Comparison of ENCODE assay signal across 15 mouse cellular contexts in genomic region chrX:109121161-109121560, GRCm38 (mm10). TPM values are rescaled to one million over a fixed set of nuclear protein-coding genes. Genes with fewer than 3 reads are reported as not detected.
DNase-seq lines count a peak whose midpoint lies in the region; ATAC-seq lines count a peak whose summit lies in the region.
"Had no signal": no experiment of that assay in that cellular context is flagged by ENCODE, and none has a peak within 500 bp of the region (broad histone marks: within the 10 kb centered on the region; RNA-seq: fewer than 3 reads in every experiment).

No protein-coding gene starts in this region.

- H3K4me3 ChIP-seq in kidney, embryonic 14.5 days (ENCODE audit: low read length), result no peak overlapping the region
- H3K4me3 ChIP-seq in midbrain, embryonic 11.5 days (ENCODE audit: low read depth, low read length), result no peak overlapping the region
- H3K4me3 ChIP-seq in midbrain, embryonic 14.5 days (replicated peaks; ENCODE audit: low read depth, low read length), result no peak overlapping the region
- H3K4me3 ChIP-seq in neural tube, embryonic 11.5 days (ENCODE audit: low read depth, low read length), result no peak overlapping the region
- H3K4me3 ChIP-seq: heart, embryonic 15.5 days; hindbrain, embryonic 15.5 days; limb, embryonic 12.5 days had no signal

- H3K4me2 ChIP-seq in kidney, embryonic 14.5 days (replicated peaks; ENCODE audit: low read depth, low read length), result no peak overlapping the region
- H3K4me2 ChIP-seq in midbrain, embryonic 11.5 days, result no peak overlapping the region
- H3K4me2 ChIP-seq in midbrain, embryonic 14.5 days (ENCODE audit: low read length), result no peak overlapping the region
- H3K4me2 ChIP-seq in neural tube, embryonic 11.5 days (ENCODE audit: low read depth), result no peak overlapping the region
- H3K4me2 ChIP-seq: heart, embryonic 15.5 days; hindbrain, embryonic 15.5 days; limb, embryonic 12.5 days had no signal

- no peaks in the 10 kb centered on the region for H3K27me3 ChIP-seq in kidney, embryonic 14.5 days (ENCODE audit: control insufficient read depth, insufficient read depth, low read length)
- no peaks in the 10 kb centered on the region for H3K27me3 ChIP-seq in midbrain, embryonic 11.5 days (ENCODE audit: control insufficient read depth, insufficient read depth, low read length)
- no peaks in the 10 kb centered on the region for H3K27me3 ChIP-seq in midbrain, embryonic 14.5 days (ENCODE audit: control insufficient read depth, insufficient read depth, low read length)
- no peaks in the 10 kb centered on the region for H3K27me3 ChIP-seq in neural tube, embryonic 11.5 days (ENCODE audit: control insufficient read depth, insufficient read depth, low read length)
- H3K27me3 ChIP-seq: heart, embryonic 15.5 days; hindbrain, embryonic 15.5 days; limb, embryonic 12.5 days had no signal

- H3K27ac ChIP-seq in kidney, embryonic 14.5 days (ENCODE audit: low read depth, low read length), result no peak overlapping the region
- no peak overlapping the region for H3K27ac ChIP-seq in midbrain, embryonic 11.5 days (ENCODE audit: low read depth, low read length)
- H3K27ac ChIP-seq in midbrain, embryonic 14.5 days (replicated peaks; ENCODE audit: low read depth, low read length), result no peak overlapping the region
- no peak overlapping the region for H3K27ac ChIP-seq in neural tube, embryonic 11.5 days (ENCODE audit: low read depth, low read length)
- H3K27ac ChIP-seq: heart, embryonic 15.5 days; hindbrain, embryonic 15.5 days; limb, embryonic 12.5 days; stomach, postnatal 0 days had no signal

- no peak overlapping the region for H3K9ac ChIP-seq in kidney, embryonic 14.5 days (ENCODE audit: low read depth, low read length)
- no peak overlapping the region for H3K9ac ChIP-seq in midbrain, embryonic 11.5 days (ENCODE audit: low read length)
- no peak overlapping the region for H3K9ac ChIP-seq in midbrain, embryonic 14.5 days (replicated peaks; ENCODE audit: low read length)
- no peak overlapping the region for H3K9ac ChIP-seq in neural tube, embryonic 11.5 days (ENCODE audit: low read length)
- H3K9ac ChIP-seq: heart, embryonic 15.5 days; hindbrain, embryonic 15.5 days; limb, embryonic 12.5 days had no signal

- DNase-seq in embryo, embryonic 10.5 days (ENCODE audit: low spot score), result peak; percentile 28
- no peak for DNase-seq in embryo, embryonic 9.5 days (ENCODE audit: extremely low spot score)
- DNase-seq in kidney, adult 8-10 months, result no peak
- no peak for DNase-seq in midbrain, embryonic 11.5 days (ENCODE audit: low spot score, missing footprints)
- DNase-seq in midbrain, embryonic 14.5 days, result no peak
- peak; percentile 16 for DNase-seq in neural tube, embryonic 11.5 days (ENCODE audit: low spot score)
- no peak for DNase-seq in adrenal gland, postnatal 10 days
- DNase-seq: kidney, postnatal 36 days; layer of hippocampus, postnatal 36 days; spleen, adult 18-20 months had no signal

- H3K9me3 ChIP-seq in kidney, embryonic 14.5 days (ENCODE audit: control insufficient read depth, low read length), result no peaks in the 10 kb centered on the region
- no peaks in the 10 kb centered on the region for H3K9me3 ChIP-seq in midbrain, embryonic 11.5 days (ENCODE audit: control insufficient read depth, low read length)
- no peaks in the 10 kb centered on the region for H3K9me3 ChIP-seq in midbrain, embryonic 14.5 days (ENCODE audit: control insufficient read depth, low read length)
- no peaks in the 10 kb centered on the region for H3K9me3 ChIP-seq in neural tube, embryonic 11.5 days (ENCODE audit: control insufficient read depth, low read length)
- H3K9me3 ChIP-seq: heart, embryonic 15.5 days; hindbrain, embryonic 15.5 days; limb, embryonic 12.5 days had no signal

- H3K36me3 ChIP-seq in kidney, embryonic 14.5 days (ENCODE audit: control insufficient read depth, insufficient read depth, low read length), result no peaks in the 10 kb centered on the region
- no peaks in the 10 kb centered on the region for H3K36me3 ChIP-seq in midbrain, embryonic 11.5 days (ENCODE audit: control insufficient read depth, insufficient read depth, low read length)
- no peaks in the 10 kb centered on the region for H3K36me3 ChIP-seq in midbrain, embryonic 14.5 days (ENCODE audit: control insufficient read depth, insufficient read depth, low read length)
- no peaks in the 10 kb centered on the region for H3K36me3 ChIP-seq in neural tube, embryonic 11.5 days (ENCODE audit: control insufficient read depth, insufficient read depth, low read length)
- H3K36me3 ChIP-seq: heart, embryonic 15.5 days; hindbrain, embryonic 15.5 days; limb, embryonic 12.5 days had no signal

- no peaks in the 10 kb centered on the region for H3K4me1 ChIP-seq in kidney, embryonic 14.5 days (ENCODE audit: control insufficient read depth, insufficient read depth, low read length)
- no peaks in the 10 kb centered on the region for H3K4me1 ChIP-seq in midbrain, embryonic 11.5 days (ENCODE audit: control insufficient read depth, insufficient read depth, low read length)
- H3K4me1 ChIP-seq in midbrain, embryonic 14.5 days (ENCODE audit: control insufficient read depth, insufficient read depth, low read length), result no peaks in the 10 kb centered on the region
- H3K4me1 ChIP-seq in neural tube, embryonic 11.5 days (ENCODE audit: control insufficient read depth, insufficient read depth, low read length), result no peaks in the 10 kb centered on the region
- H3K4me1 ChIP-seq: heart, embryonic 15.5 days; hindbrain, embryonic 15.5 days; limb, embryonic 12.5 days had no signal

- 44% methylated on average over 9 of the region's 9 CpGs for WGBS in kidney, embryonic 14.5 days
- 44% methylated on average over 9 of the region's 9 CpGs for WGBS in midbrain, embryonic 11.5 days
- WGBS in midbrain, embryonic 14.5 days, result 41% methylated on average over 9 of the region's 9 CpGs
- 22% methylated on average over 9 of the region's 9 CpGs for WGBS in neural tube, embryonic 11.5 days

- peak; percentile 60; the same call in 1 of the 2 replicates for ATAC-seq in kidney, embryonic 14.5 days (ENCODE audit: low FRiP score, low TSS enrichment)
- ATAC-seq in midbrain, embryonic 11.5 days (ENCODE audit: low FRiP score), result peak; percentile 58; the same call in 1 of the 2 replicates
- no peak for ATAC-seq in midbrain, embryonic 14.5 days (ENCODE audit: low FRiP score, low TSS enrichment)
- ATAC-seq in neural tube, embryonic 11.5 days (ENCODE audit: insufficient read depth, low FRiP score, low TSS enrichment), result no peak

RNA-seq across cellular contexts. Expression of gene Sh3bgrl, which starts 26.0 kb away (rescaled TPM):
- 145 and 169 TPM in 2 replicates for polyA plus RNA-seq in kidney, embryonic 14.5 days (2014; fragmentation: Nextera tagmentation; extraction: Ambion mirVana)
- polyA plus RNA-seq in midbrain, embryonic 11.5 days (2014; fragmentation: Nextera tagmentation; extraction: Ambion mirVana), result 185 and 229 TPM in 2 replicates
- polyA plus RNA-seq in midbrain, embryonic 14.5 days (2014; fragmentation: Nextera tagmentation; extraction: Ambion mirVana), result 180 and 198 TPM in 2 replicates
- polyA plus RNA-seq in neural tube, embryonic 11.5 days (2014; fragmentation: Nextera tagmentation; extraction: Ambion mirVana), result 134 and 138 TPM in 2 replicates
- 100 to 1,000 TPM; 121 to 128 TPM for total RNA-seq in adrenal gland, postnatal 10 days (2021)

Comparison
In these comparisons a context has a peak if more than half of its experiments do, and no peak if none do; other contexts are left out.
1. DNase-seq: peak in embryo, embryonic 10.5 days (single experiment) and neural tube, embryonic 11.5 days (single experiment); none in embryo, embryonic 9.5 days (single experiment), kidney, adult 8-10 months (0 of 2), midbrain, embryonic 11.5 days (single experiment), midbrain, embryonic 14.5 days (single experiment) and adrenal gland, postnatal 10 days (single experiment).
2. ATAC-seq: peak in kidney, embryonic 14.5 days (single experiment) and midbrain, embryonic 11.5 days (single experiment); none in midbrain, embryonic 14.5 days (single experiment) and neural tube, embryonic 11.5 days (single experiment).